Mouse (Mus musculus): ENCODE measurements around the gene Ablim1. TPM values are rescaled to one million over a fixed set of nuclear protein-coding genes. Genes with fewer than 3 reads are reported as not detected.

Ablim1 gene
- polyA plus RNA-seq, 1 experiment from 2014 or later = 22.4 TPM

DNA sequence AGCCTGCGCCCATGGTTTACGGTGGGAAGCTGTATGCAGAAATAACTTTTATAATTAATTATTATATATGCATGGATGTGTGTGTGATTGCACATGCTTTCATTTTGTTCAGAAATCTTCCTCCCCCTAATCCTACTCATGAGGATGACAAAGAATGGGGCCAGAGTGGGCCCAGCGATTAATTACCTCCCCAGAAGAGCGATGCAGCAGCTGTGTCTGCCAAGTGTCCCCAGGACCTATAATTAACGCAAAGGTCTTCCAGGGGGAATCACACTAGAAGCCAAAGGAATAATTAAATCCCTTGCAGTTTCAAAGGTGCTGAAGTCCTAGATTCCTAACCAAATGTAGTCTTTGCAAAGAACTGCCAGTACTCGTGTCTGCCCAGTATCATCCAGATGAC is 44.9 kb downstream of the Ablim1 start:
- Histone ChIP-seq H3K4me3 (no peak overlapping the region), H3K36me3 (replicated peaks) (no peaks in the 10 kb centered on the region), H3K27ac (replicated peaks) (no peak overlapping the region), H3K27me3 (replicated peaks; ENCODE audit: low read depth, poor library complexity, severe bottlenecking) (peaks cover 53% of the 10 kb centered on the region), H3K9me3 (no peaks in the 10 kb centered on the region), H3K4me1 (peaks cover 41% of the 10 kb centered on the region)
- DNase-seq (ENCODE audit: low spot score) = no peak
- 75% methylated on average over 6 of the region's 6 CpGs for WGBS

DNA sequence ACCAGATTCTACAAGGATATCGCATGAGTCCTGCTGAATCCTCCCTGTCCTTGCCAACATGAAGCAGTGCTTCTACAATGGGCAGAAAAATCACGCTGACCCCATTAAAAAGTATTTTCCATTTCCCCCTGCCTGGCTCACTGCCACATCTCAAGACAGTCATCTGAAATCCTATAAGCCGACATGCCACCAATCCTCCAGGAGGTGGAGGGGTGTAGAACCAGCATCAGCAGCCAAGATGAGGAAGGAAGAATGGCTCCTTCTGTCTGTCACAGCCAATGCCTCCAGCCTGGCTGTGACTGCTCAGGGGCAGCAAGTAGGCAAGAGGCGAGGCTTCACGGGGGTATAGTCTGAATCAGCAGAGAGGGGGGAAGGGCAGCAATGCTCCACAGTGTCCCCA is 47.2 kb downstream of the Ablim1 start:
- Histone ChIP-seq H3K27ac (replicated peaks) (no peak overlapping the region), H3K27me3 (replicated peaks; ENCODE audit: low read depth, poor library complexity, severe bottlenecking) (peaks cover 47% of the 10 kb centered on the region), H3K36me3 (replicated peaks) (no peaks in the 10 kb centered on the region), H3K4me1 (peaks cover 31% of the 10 kb centered on the region), H3K4me3 (no peak overlapping the region), H3K9me3 (no peaks in the 10 kb centered on the region)
- no peak for DNase-seq (ENCODE audit: low spot score)
- WGBS = 64% methylated on average over 5 of the region's 5 CpGs

DNA sequence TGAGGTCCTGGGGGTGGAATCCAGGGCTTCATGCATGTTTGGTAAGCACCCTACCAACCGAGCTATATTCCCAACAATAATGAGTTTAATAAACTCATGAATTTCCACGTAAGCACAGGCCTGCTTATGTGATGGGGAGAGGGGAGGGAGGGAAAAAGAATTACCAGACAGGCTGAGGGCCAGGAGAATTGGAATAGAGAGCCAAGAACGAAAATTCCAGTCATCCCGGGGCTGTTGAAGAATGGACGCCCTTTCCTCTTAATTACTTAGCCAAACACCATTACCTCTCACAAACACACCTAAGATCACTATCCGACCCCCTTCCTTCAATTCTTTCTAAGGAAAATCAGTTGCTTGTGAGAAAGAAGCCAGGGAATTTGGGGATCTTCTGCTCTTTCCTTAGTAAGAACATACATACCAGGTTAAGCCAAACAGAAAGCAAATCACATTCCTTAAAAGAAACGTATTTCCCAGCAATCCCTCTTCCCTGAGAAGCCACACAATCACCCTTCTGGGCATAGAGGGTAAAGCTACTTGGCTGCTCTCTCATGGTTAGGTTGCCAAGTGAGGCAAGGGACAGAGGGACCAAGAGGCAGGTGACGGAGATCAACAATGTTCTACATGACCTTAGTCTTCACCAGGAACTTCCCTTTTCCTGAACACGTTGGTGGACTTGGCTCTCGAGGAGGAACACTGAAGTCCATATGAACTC is 48.2 kb downstream of the Ablim1 start:
- H3K27ac ChIP-seq (replicated peaks) = no peak overlapping the region
- no peaks in the 10 kb centered on the region for H3K9me3 ChIP-seq
- no peak overlapping the region for H3K4me3 ChIP-seq
- 87% methylated on average over 10 of the region's 10 CpGs for WGBS
- no peak for DNase-seq (ENCODE audit: low spot score)
- H3K27me3 ChIP-seq (replicated peaks; ENCODE audit: low read depth, poor library complexity, severe bottlenecking) = peaks cover 47% of the 10 kb centered on the region
- peaks cover 21% of the 10 kb centered on the region for H3K4me1 ChIP-seq
- no peaks in the 10 kb centered on the region for H3K36me3 ChIP-seq (replicated peaks)

DNA sequence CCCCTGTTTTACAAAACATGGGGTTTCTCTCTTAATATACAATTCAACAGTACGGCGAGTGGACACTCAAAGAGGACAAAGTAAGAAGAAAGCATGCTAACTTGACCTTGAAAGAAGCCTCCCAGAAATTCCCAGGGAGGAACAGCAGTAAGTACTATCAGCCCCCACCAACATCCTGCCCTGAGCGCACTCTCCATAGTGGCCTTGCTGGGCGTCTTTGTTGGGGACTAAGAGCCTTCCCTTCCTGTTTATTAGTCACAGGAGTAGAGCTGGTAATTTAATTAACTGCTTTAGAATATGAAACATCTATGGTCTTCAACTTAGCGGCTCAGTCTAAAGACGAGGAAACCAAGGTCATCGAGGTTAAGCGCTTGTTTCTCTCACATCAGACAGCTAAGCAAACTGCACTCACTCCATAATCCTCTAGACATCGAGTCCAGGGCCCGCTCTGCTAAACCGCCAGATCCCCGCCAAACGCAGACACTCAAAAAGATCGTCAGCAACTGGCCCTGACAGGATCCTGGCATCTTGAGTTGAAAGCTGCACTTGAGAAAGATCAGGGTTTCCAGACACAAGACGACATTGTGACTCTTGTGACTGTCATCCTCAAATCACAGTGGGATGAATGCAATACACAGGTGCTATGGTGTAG is 50.3 kb downstream of the Ablim1 start:
- H3K36me3 ChIP-seq (replicated peaks) = no peaks in the 10 kb centered on the region
- no peak overlapping the region for H3K27ac ChIP-seq (replicated peaks)
- no peak for DNase-seq (ENCODE audit: low spot score)
- H3K4me1 ChIP-seq = peaks cover 17% of the 10 kb centered on the region
- peaks cover 42% of the 10 kb centered on the region for H3K27me3 ChIP-seq (replicated peaks; ENCODE audit: low read depth, poor library complexity, severe bottlenecking)
- H3K9me3 ChIP-seq = no peaks in the 10 kb centered on the region
- no peak overlapping the region for H3K4me3 ChIP-seq
- 52% methylated on average over 15 of the region's 15 CpGs for WGBS

DNA sequence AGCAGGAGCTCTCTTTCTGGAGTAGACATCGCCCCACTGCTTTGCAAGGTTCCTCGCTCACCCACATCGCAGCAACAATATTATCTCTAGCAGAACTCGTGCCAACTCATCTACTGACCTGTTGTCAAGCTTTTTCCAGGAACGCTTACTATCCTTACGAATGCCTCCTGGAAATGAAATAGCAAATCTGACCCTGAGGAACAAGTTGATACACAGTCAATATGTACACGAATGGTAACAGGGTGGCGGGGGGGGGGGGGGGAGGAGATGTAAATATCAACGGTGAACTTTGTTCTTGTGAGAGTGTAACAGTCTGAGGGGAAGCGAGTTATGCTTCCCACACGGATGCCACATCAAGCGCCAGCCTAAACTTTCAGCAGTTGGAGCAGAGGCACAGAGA is 56.9 kb downstream of the Ablim1 start:
- Histone ChIP-seq H3K9me3 (no peaks in the 10 kb centered on the region), H3K4me1 (0 out of 2 replicates have a peak, but pooled peaks cover under 1% of the 10 kb centered on the region), H3K36me3 (replicated peaks) (no peaks in the 10 kb centered on the region), H3K27ac (replicated peaks) (no peak overlapping the region), H3K4me3 (no peak overlapping the region), H3K27me3 (replicated peaks; ENCODE audit: low read depth, poor library complexity, severe bottlenecking) (0 out of 2 replicates have a peak, but pooled peaks cover 3% of the 10 kb centered on the region)
- 92% methylated on average over 12 of the region's 12 CpGs for WGBS
- DNase-seq (ENCODE audit: low spot score) = no peak

DNA sequence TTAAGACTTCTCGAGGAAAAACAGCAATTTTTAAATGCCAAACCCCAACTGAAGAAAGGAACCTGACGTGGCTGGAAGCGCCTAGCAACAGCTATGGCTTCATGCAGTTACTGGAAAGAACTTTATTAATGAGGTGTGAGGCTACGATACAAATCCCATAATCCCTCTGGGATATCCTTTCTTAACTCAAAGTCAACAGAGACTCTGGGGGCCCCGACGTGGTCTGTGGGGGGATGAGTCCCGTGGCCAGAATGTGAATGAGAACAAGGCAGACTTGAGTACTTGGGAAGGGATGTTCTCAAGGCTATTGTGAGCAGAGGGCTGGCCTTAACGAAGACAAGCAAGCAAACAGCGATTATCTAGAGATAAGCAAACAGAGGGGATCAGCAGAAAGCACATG is 58.1 kb downstream of the Ablim1 start:
- H3K27ac ChIP-seq (replicated peaks) = no peak overlapping the region
- H3K36me3 ChIP-seq (replicated peaks) = no peaks in the 10 kb centered on the region
- no peak for DNase-seq (ENCODE audit: low spot score)
- no peak overlapping the region for H3K4me3 ChIP-seq
- H3K27me3 ChIP-seq (replicated peaks; ENCODE audit: low read depth, poor library complexity, severe bottlenecking) = 0 out of 2 replicates have a peak, but pooled peaks cover 3% of the 10 kb centered on the region
- 0 out of 2 replicates have a peak, but pooled peaks cover 3% of the 10 kb centered on the region for H3K4me1 ChIP-seq
- H3K9me3 ChIP-seq = no peaks in the 10 kb centered on the region
- 73% methylated on average over 9 of the region's 9 CpGs for WGBS

DNA sequence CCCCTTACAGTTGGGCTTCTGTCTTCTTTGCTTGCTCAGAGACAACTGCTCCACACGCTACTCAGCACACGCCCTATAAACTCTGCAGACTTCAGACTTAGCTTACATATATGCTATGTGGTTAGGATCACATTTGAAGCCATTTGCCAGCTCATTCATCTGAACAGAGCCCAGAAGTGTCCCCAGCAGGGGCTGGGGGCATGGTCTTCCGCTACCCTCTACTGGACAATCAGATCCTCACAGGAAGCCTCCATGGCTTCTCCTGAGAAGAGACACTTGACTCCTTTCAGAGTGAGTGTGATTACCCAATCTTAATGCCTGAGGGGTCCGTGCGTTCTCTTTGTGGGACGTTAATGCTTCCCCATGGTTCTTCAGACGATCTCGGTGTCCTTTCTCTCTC is 59.6 kb downstream of the Ablim1 start:
- 77% methylated on average over 8 of the region's 8 CpGs for WGBS
- DNase-seq (ENCODE audit: low spot score) = no peak
- Histone ChIP-seq H3K4me1 (0 out of 2 replicates have a peak, but pooled peaks cover 3% of the 10 kb centered on the region), H3K4me3 (no peak overlapping the region), H3K9me3 (no peaks in the 10 kb centered on the region), H3K27me3 (replicated peaks; ENCODE audit: low read depth, poor library complexity, severe bottlenecking) (no peaks in the 10 kb centered on the region), H3K27ac (replicated peaks) (no peak overlapping the region), H3K36me3 (replicated peaks) (no peaks in the 10 kb centered on the region)

DNA sequence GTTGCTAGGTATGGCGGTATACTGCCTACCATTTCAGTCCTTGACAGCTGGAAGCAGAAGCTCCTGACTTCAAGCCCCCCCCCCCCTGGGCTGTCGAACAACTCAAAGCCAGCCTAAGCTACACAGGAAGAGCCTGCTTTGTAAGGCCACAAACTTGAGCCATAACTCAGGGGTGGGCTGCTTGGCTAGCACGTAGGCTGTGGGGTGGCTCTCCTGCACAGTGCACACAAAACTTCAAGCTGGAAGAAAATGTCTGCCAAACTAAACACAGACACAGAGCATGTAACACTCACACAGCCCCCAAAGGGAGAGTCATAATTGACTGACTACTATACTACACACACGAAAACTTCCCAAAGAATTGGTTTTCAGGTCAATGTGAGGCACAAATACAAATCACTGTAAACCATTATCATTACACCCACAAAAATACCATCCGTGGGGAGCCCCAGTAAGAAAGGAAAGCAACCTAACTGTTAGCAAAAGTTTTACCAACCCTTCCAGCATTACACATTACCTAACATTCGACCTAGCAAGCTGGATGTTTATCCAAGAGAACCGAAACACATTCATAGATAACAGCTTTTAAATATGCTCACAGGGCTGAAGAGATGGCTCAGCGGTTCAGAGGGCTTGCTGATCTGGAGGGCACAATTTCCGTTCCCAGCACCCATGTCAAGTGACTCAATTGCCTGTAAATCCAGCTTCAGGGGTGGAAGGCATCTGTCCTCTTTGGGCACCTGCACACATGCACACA is 61.8 kb downstream of the Ablim1 start:
- no peaks in the 10 kb centered on the region for H3K27me3 ChIP-seq (replicated peaks; ENCODE audit: low read depth, poor library complexity, severe bottlenecking)
- 83% methylated on average over 9 of the region's 9 CpGs for WGBS

DNA sequence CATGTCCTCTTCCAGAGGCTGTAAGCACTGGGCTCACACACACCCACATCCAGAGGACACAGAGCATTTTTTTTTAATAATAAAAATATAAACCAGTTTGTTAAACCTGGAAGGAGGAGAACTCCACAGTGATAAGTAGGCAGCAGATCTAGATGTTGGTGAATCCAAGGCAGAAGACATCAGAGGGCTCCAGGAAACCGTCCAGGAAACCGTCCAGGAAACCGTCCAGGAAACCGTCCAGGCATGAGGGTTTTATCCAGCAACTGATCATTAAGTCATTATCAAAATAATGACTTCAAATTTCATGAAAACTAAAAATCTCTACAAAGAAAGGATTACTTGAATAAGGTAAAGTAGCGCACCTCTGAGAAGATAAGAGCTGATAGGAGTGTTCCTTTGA is 65.9 kb downstream of the Ablim1 start:
- no peak for DNase-seq (ENCODE audit: low spot score)

More for the DNA sequence above, 61.8 kb downstream of the Ablim1 start:
- Histone ChIP-seq H3K9me3 (no peaks in the 10 kb centered on the region), H3K27ac (replicated peaks) (no peak overlapping the region), H3K36me3 (replicated peaks) (no peaks in the 10 kb centered on the region), H3K4me1 (0 out of 2 replicates have a peak, but pooled peaks cover 3% of the 10 kb centered on the region), H3K4me3 (no peak overlapping the region)
- no peak for DNase-seq (ENCODE audit: low spot score)

DNA sequence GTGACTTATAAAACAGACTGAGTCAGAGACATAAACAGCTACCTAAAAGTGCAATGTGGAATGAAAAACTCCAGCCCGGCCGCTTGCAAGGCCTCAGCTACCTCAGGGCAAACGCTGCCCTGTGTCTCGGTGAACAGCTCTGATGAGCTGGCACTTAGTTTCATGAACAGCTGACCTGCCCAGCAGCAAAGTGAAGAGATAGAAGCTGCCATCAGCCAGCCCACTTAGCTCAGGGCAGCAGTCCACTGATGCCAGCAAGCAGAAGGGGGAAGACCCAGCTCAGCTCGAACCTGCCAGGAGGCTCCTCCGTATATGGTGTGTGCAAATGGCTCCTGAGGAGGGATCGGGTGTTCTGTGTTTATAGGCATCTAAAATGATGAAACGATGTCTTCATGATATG is 67.5 kb downstream of the Ablim1 start:
- H3K27ac ChIP-seq (replicated peaks) = no peak overlapping the region; the same call in 1 of the 2 replicates
- DNase-seq (ENCODE audit: low spot score) = no peak
- H3K4me1 ChIP-seq = peaks cover 3% of the 10 kb centered on the region; the same call in 1 of the 2 replicates
- H3K36me3 ChIP-seq (replicated peaks) = no peaks in the 10 kb centered on the region
- WGBS = 75% methylated on average over 8 of the region's 8 CpGs
- H3K27me3 ChIP-seq (replicated peaks; ENCODE audit: low read depth, poor library complexity, severe bottlenecking) = no peaks in the 10 kb centered on the region
- no peaks in the 10 kb centered on the region for H3K9me3 ChIP-seq
- H3K4me3 ChIP-seq = no peak overlapping the region

More for the DNA sequence above, 65.9 kb downstream of the Ablim1 start:
- Histone ChIP-seq H3K4me1 (peaks cover 3% of the 10 kb centered on the region; the same call in 1 of the 2 replicates), H3K9me3 (no peaks in the 10 kb centered on the region), H3K27me3 (replicated peaks; ENCODE audit: low read depth, poor library complexity, severe bottlenecking) (no peaks in the 10 kb centered on the region), H3K27ac (replicated peaks) (no peak overlapping the region), H3K4me3 (no peak overlapping the region), H3K36me3 (replicated peaks) (no peaks in the 10 kb centered on the region)
- 91% methylated on average over 5 of the region's 5 CpGs for WGBS

DNA sequence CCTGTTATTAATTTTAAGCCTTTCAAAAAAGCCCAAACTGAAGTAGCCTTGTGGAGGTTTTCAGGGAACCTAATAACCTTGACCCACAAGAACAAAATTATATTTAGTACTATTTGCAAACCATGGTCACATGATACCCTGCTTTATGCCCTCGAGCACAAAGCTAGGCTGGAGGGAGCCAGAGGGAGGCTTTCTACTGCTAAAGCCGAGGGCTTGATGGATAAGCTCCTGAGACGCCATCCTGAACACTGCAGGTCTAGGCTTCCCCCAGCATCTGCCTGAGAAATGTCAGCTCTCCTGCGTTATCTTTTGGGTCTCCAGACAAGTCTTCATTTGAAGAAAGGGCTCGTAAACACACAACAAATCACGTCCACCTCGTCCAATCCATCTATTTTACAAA is 70.4 kb downstream of the Ablim1 start:
- WGBS = 71% methylated on average over 7 of the region's 7 CpGs
- Histone ChIP-seq H3K4me1 (peaks cover 3% of the 10 kb centered on the region; the same call in 1 of the 2 replicates), H3K9me3 (no peaks in the 10 kb centered on the region), H3K27ac (replicated peaks) (no peak overlapping the region), H3K4me3 (no peak overlapping the region), H3K36me3 (replicated peaks) (no peaks in the 10 kb centered on the region), H3K27me3 (replicated peaks; ENCODE audit: low read depth, poor library complexity, severe bottlenecking) (no peaks in the 10 kb centered on the region)
- DNase-seq (ENCODE audit: low spot score) = no peak

DNA sequence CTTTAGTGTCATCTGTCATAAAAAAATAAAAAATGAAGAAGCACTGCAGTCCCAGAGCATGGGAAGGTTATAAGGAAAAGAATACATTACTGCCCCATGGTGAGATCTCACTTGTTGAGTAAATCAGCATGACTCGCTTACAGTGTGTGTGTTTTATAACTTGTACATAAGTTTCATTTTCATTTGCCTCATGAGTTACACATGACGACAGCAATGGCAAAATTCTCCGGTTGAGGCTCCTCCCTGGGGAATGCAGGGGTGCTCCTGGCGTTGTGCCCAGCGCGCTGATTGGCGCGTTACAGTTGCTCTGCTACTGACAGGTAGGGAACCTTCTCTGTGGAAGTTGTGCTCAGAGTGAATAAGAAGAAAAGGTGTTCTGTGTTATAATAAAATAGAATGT is 71.1 kb downstream of the Ablim1 start:
- peaks cover 3% of the 10 kb centered on the region; the same call in 1 of the 2 replicates for H3K4me1 ChIP-seq
- no peaks in the 10 kb centered on the region for H3K36me3 ChIP-seq (replicated peaks)
- no peaks in the 10 kb centered on the region for H3K27me3 ChIP-seq (replicated peaks; ENCODE audit: low read depth, poor library complexity, severe bottlenecking)
- no peak overlapping the region for H3K4me3 ChIP-seq
- DNase-seq (ENCODE audit: low spot score) = no peak
- WGBS = 89% methylated on average over 8 of the region's 8 CpGs
- H3K9me3 ChIP-seq = no peaks in the 10 kb centered on the region
- no peak overlapping the region for H3K27ac ChIP-seq (replicated peaks)
